Comparison of ENCODE assay signal across 23 mouse cellular contexts in genomic region chr6:55609053-55609452, GRCm38 (mm10).
"Had no signal": no experiment of that assay in that cellular context is flagged by ENCODE, and none has a peak within 500 bp of the region (broad histone marks: within the 10 kb centered on the region; RNA-seq: fewer than 3 reads in every experiment).

No protein-coding gene starts in this region.

- H3K27me3 ChIP-seq: limb, embryonic 12.5 days; limb, embryonic 15.5 days; megakaryocyte, embryonic 14.5 days; neural tube, embryonic 12.5 days; neural tube, embryonic 15.5 days had no signal

- ATAC-seq: liver, postnatal 0 days; lung, postnatal 0 days had no signal

- H3K4me3 ChIP-seq: limb, embryonic 12.5 days; limb, embryonic 15.5 days; neural tube, embryonic 12.5 days; neural tube, embryonic 15.5 days had no signal

- DNase-seq: kidney, postnatal 14 days; kidney, postnatal 4 days; left cerebral cortex, postnatal 4 days; liver, postnatal 0 days; lung, embryonic 14.5 days; midbrain, embryonic 14.5 days; right cerebral cortex, adult 18-20 months; right cerebral cortex, postnatal 14 days; right cerebral cortex, postnatal 4 days; thymus, adult 2 months; thymus, postnatal 14 days; thymus, postnatal 4 days had no signal

- H3K4me1 ChIP-seq: limb, embryonic 12.5 days; limb, embryonic 15.5 days; neural tube, embryonic 12.5 days; neural tube, embryonic 15.5 days had no signal

- H3K4me2 ChIP-seq: limb, embryonic 12.5 days; limb, embryonic 15.5 days; liver, embryonic 11.5 days; lung, embryonic 14.5 days; midbrain, embryonic 11.5 days; neural tube, embryonic 12.5 days; neural tube, embryonic 15.5 days had no signal

- H3K27ac ChIP-seq: limb, embryonic 12.5 days; limb, embryonic 15.5 days; liver, embryonic 14.5 days; macrophage; neural tube, embryonic 12.5 days; neural tube, embryonic 15.5 days; stomach, postnatal 0 days had no signal

- H3K9ac ChIP-seq: limb, embryonic 12.5 days; limb, embryonic 15.5 days; liver, embryonic 14.5 days; liver, postnatal 0 days; lung, embryonic 14.5 days; neural tube, embryonic 12.5 days; neural tube, embryonic 15.5 days had no signal

- H3K36me3 ChIP-seq: limb, embryonic 12.5 days; limb, embryonic 15.5 days; neural tube, embryonic 12.5 days; neural tube, embryonic 15.5 days had no signal

- H3K9me3 ChIP-seq: limb, embryonic 15.5 days; neural tube, embryonic 12.5 days; neural tube, embryonic 15.5 days had no signal
